Mouse (Mus musculus) ovary, postnatal 36 days (tissue): ENCODE data around the gene Polr2j.
"Not testable (repeated sequence)": the region's sequence is repeated elsewhere in the genome, so short reads cannot be mapped to it uniquely, and the experiment has no call there.

Experiments used
- DNase-seq: peaks from one replicate; pipeline ENCODE4 v3.0.0; 2022; ENCODE audit warnings: low spot score, mixed read lengths

Polr2j gene

GRCm38 (mm10) chr5:136108486-136108885 lies 7.9 kb upstream of the Polr2j start:
- DNase-seq, result no peak

- no peak for DNase-seq
These were observed 7.4 kb upstream of the Polr2j start for GRCm38 (mm10) chr5:136109042-136109441.

- DNase-seq, result not testable (repeated sequence)
These were observed 2.9 kb upstream of the Polr2j start for GRCm38 (mm10) chr5:136113546-136113945.

GRCm38 (mm10) chr5:136116784-136117112 lies 317 bp downstream of the Polr2j start:
- no peak for DNase-seq

GRCm38 (mm10) chr5:136122165-136122564 lies 5.7 kb downstream of the Polr2j start:
- no peak for DNase-seq

- peak; percentile 94 for DNase-seq
These were observed 19.3 kb downstream of the Polr2j start, which contains the start of the genes Lrwd1 and Alkbh4 for GRCm38 (mm10) chr5:136135571-136136291. Lrwd1 (minus strand) TSS chr5:136136074. Alkbh4 (plus strand) TSS chr5:136136146.

GRCm38 (mm10) chr5:136136292-136136990 lies 20.0 kb downstream of the Polr2j start:
- DNase-seq, result no peak

GRCm38 (mm10) chr5:136137658-136138274 lies 21.3 kb downstream of the Polr2j start:
- peak; percentile 29 for DNase-seq

- DNase-seq, result no peak
These were observed 23.0 kb downstream of the Polr2j start for GRCm38 (mm10) chr5:136139393-136139792.

GRCm38 (mm10) chr5:136140057-136140482 lies 23.6 kb downstream of the Polr2j start:
- no peak for DNase-seq

- DNase-seq, result no peak
These were observed 26.3 kb downstream of the Polr2j start for GRCm38 (mm10) chr5:136142746-136143145.

- no peak for DNase-seq
These were observed 26.8 kb downstream of the Polr2j start for GRCm38 (mm10) chr5:136143161-136143755.

- no peak for DNase-seq
These were observed 28.4 kb downstream of the Polr2j start for GRCm38 (mm10) chr5:136144606-136145430.

GRCm38 (mm10) chr5:136146936-136147335 lies 30.5 kb downstream of the Polr2j start:
- no peak for DNase-seq

GRCm38 (mm10) chr5:136147704-136148103 lies 31.3 kb downstream of the Polr2j start:
- no peak for DNase-seq

GRCm38 (mm10) chr5:136149134-136149576 lies 32.7 kb downstream of the Polr2j start:
- DNase-seq, result not testable (repeated sequence)

- no peak for DNase-seq
These were observed 35.9 kb downstream of the Polr2j start for GRCm38 (mm10) chr5:136152365-136152764.

GRCm38 (mm10) chr5:136155399-136155798 lies 39.0 kb downstream of the Polr2j start:
- no peak for DNase-seq

GRCm38 (mm10) chr5:136160084-136160483 lies 43.7 kb downstream of the Polr2j start:
- DNase-seq, result not testable (repeated sequence)

GRCm38 (mm10) chr5:136163807-136164474 lies 47.5 kb downstream of the Polr2j start:
- no peak for DNase-seq

GRCm38 (mm10) chr5:136165246-136165645 lies 48.8 kb downstream of the Polr2j start:
- no peak for DNase-seq
